Mouse (Mus musculus) C2C12 (cell line): ENCODE data around the gene Acot13.

ENCODE experiments used
- CTCF ChIP-seq: IDR thresholded peaks from one replicate; pipeline ENCODE4 v1.5.1; 2011; ENCODE audit not compliant: control insufficient read depth, insufficient read depth, insufficient read length
- USF1 ChIP-seq: IDR thresholded peaks from one replicate; pipeline ENCODE4 v1.6.1; 2011; ENCODE audit warnings: low read depth, mild to moderate bottlenecking, control low read depth, moderate library complexity

GRCm38 (mm10) chr13:24868233-24868632 is 36.9 kb upstream of the Acot13 start:
- TF ChIP-seq CTCF = no peak
- no peak for TF ChIP-seq USF1
